Mouse (Mus musculus) lung, embryonic 14.5 days (tissue): ENCODE results near the gene Rab1b. TPM values are rescaled to one million over a fixed set of nuclear protein-coding genes. Genes with fewer than 3 reads are reported as not detected.
A peak's percentile ranks its signal among the peaks of the same experiment; 100 is the strongest.
"Not testable (repeated sequence)": the region's sequence is repeated elsewhere in the genome, so short reads cannot be mapped to it uniquely, and the experiment has no call there.

ENCODE experiments used
- ATAC-seq: fragments of 200-750 bp; cut with Nextera tagmentation; 2 replicates; pipeline ENCODE4 v1.8.0; 2017; ENCODE audit warnings: mild to moderate bottlenecking, moderate TSS enrichment, moderate library complexity; ENCODE audit not compliant: insufficient read depth
- DNase-seq: peaks from one replicate; pipeline ENCODE4 v3.0.0-alpha.2; 2015
- H3K27ac ChIP-seq: fragments of 300-500 bp; sonication (generic); 2 replicates; pipeline ENCODE4 v1.5.1; 2014; ENCODE audit warnings: low read depth, mild to moderate bottlenecking, moderate library complexity
- H3K27me3 ChIP-seq: fragments of 300-500 bp; sonication (generic); 2 replicates; pipeline ENCODE4 v1.6.1; 2014; ENCODE audit warnings: low read length, control low read depth; ENCODE audit not compliant: insufficient read depth
- H3K36me3 ChIP-seq: fragments of 300-500 bp; sonication (generic); 2 replicates; pipeline ENCODE4 v1.6.1; 2014; ENCODE audit warnings: control low read depth; ENCODE audit not compliant: insufficient read depth
- H3K4me1 ChIP-seq: fragments of 300-500 bp; sonication (generic); 2 replicates; pipeline ENCODE4 v1.6.1; 2014; ENCODE audit warnings: antibody characterized with exemption, control low read depth; ENCODE audit not compliant: insufficient read depth
- H3K4me2 ChIP-seq: fragments of 300-500 bp; sonication (generic); 2 replicates; pipeline ENCODE4 v1.6.1; 2014; ENCODE audit warnings: mild to moderate bottlenecking
- H3K4me3 ChIP-seq: fragments of 300-500 bp; sonication (generic); 2 replicates; pipeline ENCODE4 v1.5.1; 2014; ENCODE audit warnings: low read depth, low read length
- H3K9ac ChIP-seq: fragments of 300-500 bp; sonication (generic); 2 replicates; pipeline ENCODE4 v1.6.1; 2014
- H3K9me3 ChIP-seq: fragments of 300-500 bp; sonication (generic); 2 replicates; pipeline ENCODE4 v1.6.1; 2016; ENCODE audit warnings: low read depth, low read length, control low read depth
- CTCF ChIP-seq: IDR thresholded peaks from 2 replicates; pipeline ENCODE4 v1.5.1; 2016; ENCODE audit warnings: antibody characterized with exemption, low read depth
- WGBS: fragments of 180-500 bp; shearing (Covaris S2); extraction: QIAGEN DNeasy Blood & Tissue Kit; methylation state at CpG from one replicate; pipeline ENCODE4 v1.1.7; 2014; 5-methylcytosine and 5-hydroxymethylcytosine counted together
- polyA plus RNA-seq: library from polyadenylated mRNA; unstranded; fragments of >200 nt; fragmentation: Nextera tagmentation; extraction: Ambion mirVana; gene quantifications from 2 replicates; pipeline ENCODE4 v1.2.1, GENCODE M21; 2014

The Rab1b gene
- polyA plus RNA-seq, 1 experiment from 2014 or later = 289 TPM

- H3K27me3 ChIP-seq = no peaks in the 10 kb centered on the region
- no peak overlapping the region for H3K9ac ChIP-seq
- H3K4me1 ChIP-seq = peaks cover 8% of the 10 kb centered on the region; the same call in 1 of the 2 replicates
- H3K4me2 ChIP-seq = no peak overlapping the region
- TF ChIP-seq CTCF = no peak
- H3K4me3 ChIP-seq = no peak overlapping the region
- DNase-seq (no peak), ATAC-seq (no peak)
- WGBS = 84% methylated on average over 10 of the region's 10 CpGs
- no peaks in the 10 kb centered on the region for H3K9me3 ChIP-seq
- no peak overlapping the region for H3K27ac ChIP-seq
- peaks cover 39% of the 10 kb centered on the region; the same call in 1 of the 2 replicates for H3K36me3 ChIP-seq
Observed at GRCm38 (mm10) chr19:5092083-5092482, 14.8 kb downstream of the Rab1b start.

DNA sequence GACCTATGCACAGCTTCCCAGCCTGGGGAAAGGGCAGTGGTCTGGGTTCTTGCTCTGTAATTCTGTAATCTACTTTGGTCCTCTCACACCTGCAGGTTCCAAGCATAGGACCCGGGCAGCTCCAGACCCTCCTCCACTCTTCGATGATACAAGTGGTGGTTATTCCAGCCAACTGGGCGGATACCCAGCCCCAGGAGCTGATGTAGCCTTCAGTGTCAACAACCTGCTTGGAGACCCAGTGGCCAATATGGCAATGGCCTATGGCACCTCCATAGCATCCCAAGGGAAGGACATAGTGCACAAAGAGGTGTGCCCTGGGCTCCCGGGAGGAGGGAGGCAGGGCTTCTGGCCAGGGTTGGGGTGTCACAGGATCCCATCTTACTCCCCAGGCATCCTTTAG lies 17.5 kb downstream of the Rab1b start:
- no peak for ATAC-seq
- peak overlapping the region; percentile 89 for H3K4me2 ChIP-seq
- no peaks in the 10 kb centered on the region for H3K9me3 ChIP-seq
- 90% methylated on average over 4 of the region's 4 CpGs for WGBS
- H3K4me1 ChIP-seq = peaks cover 8% of the 10 kb centered on the region; the same call in 1 of the 2 replicates
- no peak for DNase-seq
- no peak for TF ChIP-seq CTCF
- peaks cover 39% of the 10 kb centered on the region; the same call in 1 of the 2 replicates for H3K36me3 ChIP-seq
- peaks cover 21% of the 10 kb centered on the region for H3K27me3 ChIP-seq
- no peak overlapping the region for H3K27ac ChIP-seq
- H3K4me3 ChIP-seq = peak overlapping the region; percentile 82
- H3K9ac ChIP-seq = peak overlapping the region; percentile 69; the same call in 1 of the 2 replicates

GRCm38 (mm10) chr19:5087884-5088728 lies 18.8 kb downstream of the Rab1b start, which contains the start of gene Yif1a:
TSS of gene Yif1a (plus strand) at chr19:5088538.
- Histone ChIP-seq H3K9me3 (no peaks in the 10 kb centered on the region), H3K9ac (peak within 1 kb of the TSS; percentile 69), H3K4me1 (peaks cover 8% of the 10 kb centered on the region; the same call in 1 of the 2 replicates), H3K36me3 (peaks cover 35% of the 10 kb centered on the region; the same call in 1 of the 2 replicates), H3K27me3 (peaks cover 33% of the 10 kb centered on the region), H3K4me3 (peak within 1 kb of the TSS; percentile 82), H3K4me2 (peak within 1 kb of the TSS; percentile 89), H3K27ac (peak within 1 kb of the TSS; percentile 76)
- ATAC-seq (peak; percentile 96), DNase-seq (peak; percentile 99)
- WGBS = under 1% methylated on average over 58 of the region's 58 CpGs
- peak; percentile 77 for TF ChIP-seq CTCF

DNA sequence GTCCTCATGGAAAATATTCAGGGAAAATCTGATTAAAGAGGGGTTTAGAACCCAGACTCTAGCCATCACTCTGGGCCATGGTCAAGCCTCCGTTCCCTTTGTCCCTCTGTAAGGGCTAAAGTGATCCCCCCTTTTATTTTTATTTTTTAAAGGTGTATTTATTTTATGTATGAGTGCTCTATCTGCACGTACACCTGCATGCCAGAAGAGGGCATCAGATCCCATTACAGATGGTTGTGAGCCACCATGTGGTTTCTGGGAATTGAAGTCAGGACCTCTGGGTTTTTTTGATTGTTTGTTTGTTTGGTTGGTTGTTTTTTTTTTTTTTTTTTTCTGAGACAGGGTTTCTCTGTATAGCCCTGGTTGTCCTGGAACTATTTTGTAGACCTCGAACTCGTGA lies 20.3 kb downstream of the Rab1b start:
- not testable (repeated sequence) for H3K27ac ChIP-seq, H3K4me1 ChIP-seq, DNase-seq, H3K4me2 ChIP-seq, H3K4me3 ChIP-seq, ATAC-seq, H3K9me3 ChIP-seq, H3K9ac ChIP-seq
- WGBS = 48% methylated on average over 4 of the region's 4 CpGs
- peaks cover 21% of the 10 kb centered on the region; the same call in 1 of the 2 replicates for H3K36me3 ChIP-seq
- H3K27me3 ChIP-seq = peaks cover 49% of the 10 kb centered on the region

GRCm38 (mm10) chr19:5085145-5085863 lies 21.6 kb downstream of the Rab1b start, which contains the start of gene Tmem151a:
TSS of gene Tmem151a (minus strand) at chr19:5085531.
- Histone ChIP-seq H3K4me2 (peak within 1 kb of the TSS; percentile 76), H3K27ac (no peak within 1 kb of the TSS), H3K36me3 (peaks cover 10% of the 10 kb centered on the region; the same call in 1 of the 2 replicates), H3K27me3 (peaks cover 58% of the 10 kb centered on the region), H3K9ac (no peak within 1 kb of the TSS; the same call in 1 of the 2 replicates), H3K4me1 (peaks cover 8% of the 10 kb centered on the region; the same call in 1 of the 2 replicates), H3K9me3 (no peaks in the 10 kb centered on the region), H3K4me3 (peak within 1 kb of the TSS; percentile 44)
- WGBS = under 1% methylated on average over 69 of the region's 69 CpGs
- no peak for ATAC-seq
- no peak for DNase-seq
- TF ChIP-seq CTCF = no peak

- Histone ChIP-seq H3K27me3 (peaks cover 58% of the 10 kb centered on the region), H3K4me3 (peak overlapping the region; percentile 44), H3K27ac (no peak overlapping the region), H3K36me3 (0 out of 2 replicates have a peak, but pooled peaks cover 5% of the 10 kb centered on the region), H3K9ac (no peak overlapping the region), H3K4me2 (peak overlapping the region; percentile 76), H3K9me3 (no peaks in the 10 kb centered on the region), H3K4me1 (peaks cover 8% of the 10 kb centered on the region; the same call in 1 of the 2 replicates)
- WGBS = 2% methylated on average over 15 of the region's 15 CpGs
- ATAC-seq = no peak
- TF ChIP-seq CTCF = no peak
- DNase-seq = no peak
Observed at GRCm38 (mm10) chr19:5084834-5085144, 22.1 kb downstream of the Rab1b start.
